Comparison of ENCODE assay signal across 20 mouse cellular contexts in the genomic region with DNA sequence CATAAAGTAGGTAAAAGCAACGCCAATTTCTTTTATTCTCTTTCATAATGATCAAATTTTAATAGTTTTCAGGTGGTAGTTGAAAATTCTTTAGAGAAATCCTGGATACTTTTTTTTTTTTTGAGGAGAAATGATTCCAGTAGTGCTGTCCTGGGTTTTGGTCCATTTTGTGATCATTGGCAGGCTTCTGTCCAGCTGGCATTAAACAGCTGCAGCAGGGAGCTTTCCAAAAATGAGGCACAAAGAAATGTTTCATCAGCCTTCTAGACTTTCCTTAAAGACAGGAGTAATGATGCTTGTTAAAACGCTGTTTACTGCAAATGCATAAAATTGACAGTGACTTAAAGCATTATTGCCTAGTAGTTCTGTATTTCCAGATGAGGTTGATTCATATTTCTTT. TPM values are rescaled to one million over a fixed set of nuclear protein-coding genes. Genes with fewer than 3 reads are reported as not detected.
DNase-seq lines count a peak whose midpoint lies in the region; ATAC-seq and TF ChIP-seq lines count a peak whose summit lies in the region.
"Had no signal": no experiment of that assay in that cellular context is flagged by ENCODE, and none has a peak within 500 bp of the region (broad histone marks: within the 10 kb centered on the region; RNA-seq: fewer than 3 reads in every experiment).

No protein-coding gene starts in this region.

- H3K4me3 ChIP-seq in limb, embryonic 14.5 days (replicated peaks; ENCODE audit: low read length) = no peak overlapping the region
- no peak overlapping the region for H3K4me3 ChIP-seq in limb, embryonic 10.5 days
- H3K4me3 ChIP-seq: embryonic facial prominence, embryonic 15.5 days; hindbrain, embryonic 13.5 days; liver, embryonic 12.5 days had no signal

- no peak overlapping the region for H3K27ac ChIP-seq in limb, embryonic 14.5 days (replicated peaks; ENCODE audit: low read depth, low read length)
- H3K27ac ChIP-seq in limb, embryonic 10.5 days = no peak overlapping the region
- H3K27ac ChIP-seq: embryonic facial prominence, embryonic 15.5 days; hindbrain, embryonic 13.5 days; liver, embryonic 12.5 days had no signal

- ATAC-seq in limb, embryonic 14.5 days (ENCODE audit: low FRiP score, low read depth) = peak; percentile 78
- ATAC-seq: liver, embryonic 12.5 days had no signal

- peaks cover 7% of the 10 kb centered on the region; the same call in 1 of the 2 replicates for H3K4me1 ChIP-seq in limb, embryonic 14.5 days (ENCODE audit: control insufficient read depth, insufficient read depth, low read length)
- peaks cover 4% of the 10 kb centered on the region; the same call in 1 of the 2 replicates for H3K4me1 ChIP-seq in limb, embryonic 10.5 days
- H3K4me1 ChIP-seq: liver, embryonic 12.5 days had no signal

- peaks cover 20% of the 10 kb centered on the region; the same call in 1 of the 2 replicates for H3K36me3 ChIP-seq in limb, embryonic 14.5 days (ENCODE audit: control insufficient read depth, insufficient read depth, low read length)
- H3K36me3 ChIP-seq in limb, embryonic 10.5 days = peaks cover 11% of the 10 kb centered on the region; the same call in 1 of the 2 replicates

- no peaks in the 10 kb centered on the region for H3K27me3 ChIP-seq in limb, embryonic 14.5 days (ENCODE audit: control insufficient read depth, insufficient read depth, low read length)
- no peaks in the 10 kb centered on the region for H3K27me3 ChIP-seq in limb, embryonic 10.5 days (ENCODE audit: low read depth, poor library complexity, severe bottlenecking)
- H3K27me3 ChIP-seq: CH12.LX; embryonic facial prominence, embryonic 15.5 days; hindbrain, embryonic 13.5 days; liver, embryonic 12.5 days had no signal

- peak; percentile 53 for DNase-seq in gastrocnemius, adult 18-20 months (ENCODE audit: low spot score)
- DNase-seq in gastrocnemius, adult 8-10 months (ENCODE audit: low spot score in 2 of 2) = no peak
- peak; percentile 60 for DNase-seq in limb, embryonic 14.5 days (ENCODE audit: low spot score)
- no peak for DNase-seq in limb, embryonic 10.5 days (ENCODE audit: low spot score)
- peak; percentile 76 for DNase-seq in adipocyte (ENCODE audit: low spot score)
- DNase-seq in gastrocnemius, postnatal 10 days = peak; percentile 41
- no peak for DNase-seq in embryo, embryonic 10.5 days (ENCODE audit: low spot score)
- no peak for DNase-seq in right cerebral cortex, adult 2 months (ENCODE audit: low spot score in 2 of 2)
- DNase-seq: adrenal gland, adult 2 months; cerebellum, adult 9-11 months; kidney, adult 8-10 months; kidney, postnatal 14 days; layer of hippocampus, adult 9-11 months; lung, adult 2 months; midbrain, embryonic 14.5 days; thymus, postnatal 25 days had no signal

- no peak for TF ChIP-seq POLR2A in limb, embryonic 14.5 days (IDR thresholded peaks at IDR 0.05; ENCODE audit: borderline replicate concordance, extremely low read depth, insufficient read depth, insufficient read length)

- H3K4me2 ChIP-seq in limb, embryonic 14.5 days (replicated peaks; ENCODE audit: low read depth, low read length, severe bottlenecking) = no peak overlapping the region
- H3K4me2 ChIP-seq: embryonic facial prominence, embryonic 15.5 days; hindbrain, embryonic 13.5 days; liver, embryonic 12.5 days had no signal

- H3K9me3 ChIP-seq in limb, embryonic 14.5 days (ENCODE audit: control insufficient read depth, low read length) = no peaks in the 10 kb centered on the region
- H3K9me3 ChIP-seq in limb, embryonic 10.5 days (replicated peaks) = 0 out of 2 replicates have a peak, but pooled peaks cover 2% of the 10 kb centered on the region
- H3K9me3 ChIP-seq: embryonic facial prominence, embryonic 15.5 days; liver, embryonic 12.5 days had no signal

- 49% methylated on average over 2 of the region's 2 CpGs for WGBS in limb, embryonic 14.5 days
- 85% methylated on average over 2 of the region's 2 CpGs for WGBS in limb, embryonic 10.5 days

- no peak overlapping the region for H3K9ac ChIP-seq in limb, embryonic 14.5 days (ENCODE audit: low read depth, low read length, severe bottlenecking)
- H3K9ac ChIP-seq: embryonic facial prominence, embryonic 15.5 days; hindbrain, embryonic 13.5 days; liver, embryonic 12.5 days had no signal

RNA-seq across cellular contexts. Expression of gene Sdccag8, which starts 34.9 kb away (rescaled TPM):
- 1 to 10 TPM; 4.2 to 5.2 TPM for total RNA-seq in gastrocnemius, adult 18-20 months (2021)
- total RNA-seq in gastrocnemius, adult 8-10 months (2022) = 1 to 10 TPM; 4.7 to 8.8 (median 6.4) TPM
- polyA plus RNA-seq in limb, embryonic 14.5 days (2012; rRNA removed) = 6.0 and 8.5 TPM in 2 replicates
- 15.8 and 18.7 TPM in 2 replicates for polyA plus RNA-seq in limb, embryonic 14.5 days (2014; fragmentation: Nextera tagmentation; extraction: Ambion mirVana)
- 11.4 and 11.6 TPM in 2 replicates for polyA plus RNA-seq in limb, embryonic 10.5 days (2016; fragmentation: Nextera tagmentation; extraction: Ambion mirVana)
- 1 to 10 TPM; 7.2 to 7.6 TPM for total RNA-seq in gastrocnemius, postnatal 10 days (2021)

RNA-seq across cellular contexts. Expression of gene Cep170, which starts 35.5 kb away (rescaled TPM):
- total RNA-seq in gastrocnemius, adult 18-20 months (2021) = 10 to 100 TPM; 17.8 to 19.1 TPM
- total RNA-seq in gastrocnemius, adult 8-10 months (2022) = 10 to 100 TPM; 14.4 to 25.3 (median 14.6) TPM
- 42.3 and 44.7 TPM in 2 replicates for polyA plus RNA-seq in limb, embryonic 14.5 days (2012; rRNA removed)
- 32.8 and 33.5 TPM in 2 replicates for polyA plus RNA-seq in limb, embryonic 14.5 days (2014; fragmentation: Nextera tagmentation; extraction: Ambion mirVana)
- 22.7 and 31.0 TPM in 2 replicates for polyA plus RNA-seq in limb, embryonic 10.5 days (2016; fragmentation: Nextera tagmentation; extraction: Ambion mirVana)
- total RNA-seq in gastrocnemius, postnatal 10 days (2021) = 10 to 100 TPM; 23.6 to 32.7 TPM

Comparison
In these comparisons a context has a peak if more than half of its experiments do, and no peak if none do; other contexts are left out.
1. DNase-seq: peak in gastrocnemius, adult 18-20 months (single experiment), limb, embryonic 14.5 days (single experiment), adipocyte (single experiment) and gastrocnemius, postnatal 10 days (single experiment); none in gastrocnemius, adult 8-10 months (0 of 2), limb, embryonic 10.5 days (single experiment), embryo, embryonic 10.5 days (single experiment) and right cerebral cortex, adult 2 months (0 of 2).